Mouse (Mus musculus) neural tube, embryonic 11.5 days (tissue): Measurements from ENCODE around the gene Mecom. TPM values are rescaled to one million over a fixed set of nuclear protein-coding genes. Genes with fewer than 3 reads are reported as not detected.

Experiments used
- ATAC-seq: fragments of 200-750 bp; cut with Nextera tagmentation; 2 replicates; pipeline ENCODE4 v1.8.0; 2017; ENCODE audit warnings: moderate number of reproducible peaks, mild to moderate bottlenecking, moderate TSS enrichment, moderate library complexity; ENCODE audit not compliant: insufficient read depth, low FRiP score, low TSS enrichment
- DNase-seq: peaks from one replicate; pipeline ENCODE4 v3.0.0-alpha.2; 2015; ENCODE audit warnings: low spot score
- H3K27ac ChIP-seq: fragments of 300-500 bp; sonication (generic); 2 replicates; pipeline ENCODE4 v1.5.1; 2014; ENCODE audit warnings: low read depth, mild to moderate bottlenecking, low read length
- H3K27me3 ChIP-seq: fragments of 300-500 bp; sonication (generic); 2 replicates; pipeline ENCODE4 v1.6.1; 2014; ENCODE audit warnings: mild to moderate bottlenecking, low read length, mixed read lengths; ENCODE audit not compliant: control insufficient read depth, insufficient read depth
- H3K36me3 ChIP-seq: fragments of 300-500 bp; sonication (generic); 2 replicates; pipeline ENCODE4 v1.6.1; 2014; ENCODE audit warnings: mild to moderate bottlenecking, low read length, moderate library complexity, mixed read lengths; ENCODE audit not compliant: control insufficient read depth, insufficient read depth
- H3K4me1 ChIP-seq: fragments of 300-500 bp; sonication (generic); 2 replicates; pipeline ENCODE4 v1.6.1; 2014; ENCODE audit warnings: low read length, mixed read lengths; ENCODE audit not compliant: control insufficient read depth, insufficient read depth
- H3K4me2 ChIP-seq: fragments of 300-500 bp; sonication (generic); 2 replicates; pipeline ENCODE4 v1.6.1; 2014; ENCODE audit warnings: low read depth, mild to moderate bottlenecking, moderate library complexity
- H3K4me3 ChIP-seq: fragments of 300-500 bp; sonication (generic); 2 replicates; pipeline ENCODE4 v1.5.1; 2014; ENCODE audit warnings: low read depth, low read length
- H3K9ac ChIP-seq: fragments of 300-500 bp; sonication (generic); 2 replicates; pipeline ENCODE4 v1.6.1; 2014; ENCODE audit warnings: mild to moderate bottlenecking, low read length
- H3K9me3 ChIP-seq: fragments of 300-500 bp; sonication (generic); 2 replicates; pipeline ENCODE4 v1.6.1; 2016; ENCODE audit warnings: low read length; ENCODE audit not compliant: control insufficient read depth
- WGBS: fragments of 180-500 bp; shearing (Covaris S2); extraction: QIAGEN DNeasy Blood & Tissue Kit; methylation state at CpG from one replicate; pipeline ENCODE4 v1.1.7; 2014; 5-methylcytosine and 5-hydroxymethylcytosine counted together
- polyA plus RNA-seq: library from polyadenylated mRNA; unstranded; fragments of >200 nt; fragmentation: Nextera tagmentation; extraction: Ambion mirVana; gene quantifications from 2 replicates; pipeline ENCODE4 v1.2.1, GENCODE M21; 2014

The Mecom gene
- polyA plus RNA-seq, 1 experiment from 2014 or later: 31.8 TPM

GRCm38 (mm10) chr3:30207886-30208285 lies 339.9 kb downstream of the Mecom start:
- no peak overlapping the region for H3K4me3 ChIP-seq
- no peak for DNase-seq

GRCm38 (mm10) chr3:30207431-30207830 lies 340.4 kb downstream of the Mecom start:
- Histone ChIP-seq H3K36me3 (no peaks in the 10 kb centered on the region), H3K4me1 (0 out of 2 replicates have a peak, but pooled peaks cover 3% of the 10 kb centered on the region), H3K4me2 (no peak overlapping the region), H3K9me3 (no peaks in the 10 kb centered on the region), H3K9ac (no peak overlapping the region), H3K27me3 (no peaks in the 10 kb centered on the region), H3K4me3 (no peak overlapping the region), H3K27ac (no peak overlapping the region)
- DNase-seq: peak; percentile 55
- WGBS: 32% methylated on average over 5 of the region's 5 CpGs
- ATAC-seq: peak; percentile 50; the same call in 1 of the 2 replicates

More at GRCm38 (mm10) chr3:30207886-30208285, 339.9 kb downstream of the Mecom start:
- 0 out of 2 replicates have a peak, but pooled peaks cover 3% of the 10 kb centered on the region for H3K4me1 ChIP-seq
- no peaks in the 10 kb centered on the region for H3K36me3 ChIP-seq
- no peaks in the 10 kb centered on the region for H3K9me3 ChIP-seq
- ATAC-seq: no peak
- H3K9ac ChIP-seq: 0 out of 2 replicates have a peak overlapping the region, but pooled peaks have one; percentile 16
- no peak overlapping the region for H3K27ac ChIP-seq
- 34% methylated on average over 8 of the region's 8 CpGs for WGBS
- no peak overlapping the region for H3K4me2 ChIP-seq
- H3K27me3 ChIP-seq: no peaks in the 10 kb centered on the region

- DNase-seq: no peak
- no peak overlapping the region for H3K27ac ChIP-seq
- no peak overlapping the region for H3K4me3 ChIP-seq
- no peak for ATAC-seq
- no peak overlapping the region for H3K4me2 ChIP-seq
- no peaks in the 10 kb centered on the region for H3K27me3 ChIP-seq
- no peaks in the 10 kb centered on the region for H3K9me3 ChIP-seq
- H3K4me1 ChIP-seq: 0 out of 2 replicates have a peak, but pooled peaks cover 3% of the 10 kb centered on the region
- no peaks in the 10 kb centered on the region for H3K36me3 ChIP-seq
- no peak overlapping the region for H3K9ac ChIP-seq
- 77% methylated on average over 8 of the region's 8 CpGs for WGBS
Observed at GRCm38 (mm10) chr3:30206123-30206522, 341.7 kb downstream of the Mecom start.

GRCm38 (mm10) chr3:30203764-30204163 lies 344.0 kb downstream of the Mecom start:
- H3K4me3 ChIP-seq: no peak overlapping the region
- WGBS: 85% methylated on average over 2 of the region's 2 CpGs

GRCm38 (mm10) chr3:30198854-30199253 lies 349.0 kb downstream of the Mecom start:
- 56% methylated on average over 2 of the region's 2 CpGs for WGBS
- H3K27ac ChIP-seq: no peak overlapping the region
- ATAC-seq (no peak), DNase-seq (no peak)
- H3K4me3 ChIP-seq: no peak overlapping the region
- H3K9me3 ChIP-seq: no peaks in the 10 kb centered on the region
- no peaks in the 10 kb centered on the region for H3K27me3 ChIP-seq
- H3K36me3 ChIP-seq: no peaks in the 10 kb centered on the region
- no peak overlapping the region for H3K9ac ChIP-seq
- H3K4me1 ChIP-seq: no peaks in the 10 kb centered on the region
- H3K4me2 ChIP-seq: no peak overlapping the region

More at GRCm38 (mm10) chr3:30203764-30204163, 344.0 kb downstream of the Mecom start:
- ATAC-seq (no peak), DNase-seq (no peak)
- Histone ChIP-seq H3K4me1 (0 out of 2 replicates have a peak, but pooled peaks cover 3% of the 10 kb centered on the region), H3K9ac (no peak overlapping the region), H3K36me3 (no peaks in the 10 kb centered on the region), H3K4me2 (no peak overlapping the region), H3K27ac (no peak overlapping the region), H3K9me3 (no peaks in the 10 kb centered on the region), H3K27me3 (no peaks in the 10 kb centered on the region)

- no peaks in the 10 kb centered on the region for H3K27me3 ChIP-seq
- H3K9ac ChIP-seq: no peak overlapping the region
- H3K4me3 ChIP-seq: no peak overlapping the region
- no peak for ATAC-seq
- H3K4me1 ChIP-seq: no peaks in the 10 kb centered on the region
- DNase-seq: no peak
- no peaks in the 10 kb centered on the region for H3K9me3 ChIP-seq
- 66% methylated on average over 5 of the region's 5 CpGs for WGBS
- no peaks in the 10 kb centered on the region for H3K36me3 ChIP-seq
- H3K27ac ChIP-seq: no peak overlapping the region
- no peak overlapping the region for H3K4me2 ChIP-seq
Observed at GRCm38 (mm10) chr3:30198227-30198626, 349.6 kb downstream of the Mecom start.

GRCm38 (mm10) chr3:30195186-30195585 lies 352.6 kb downstream of the Mecom start:
- Histone ChIP-seq H3K9me3 (no peaks in the 10 kb centered on the region), H3K27me3 (no peaks in the 10 kb centered on the region), H3K4me1 (no peaks in the 10 kb centered on the region; the same call in 1 of the 2 replicates), H3K36me3 (no peaks in the 10 kb centered on the region), H3K4me3 (no peak overlapping the region), H3K27ac (no peak overlapping the region), H3K9ac (no peak overlapping the region), H3K4me2 (no peak overlapping the region)
- DNase-seq: no peak
- ATAC-seq: no peak
- 87% methylated on average over 3 of the region's 3 CpGs for WGBS

GRCm38 (mm10) chr3:30192294-30193007 lies 355.4 kb downstream of the Mecom start:
- Histone ChIP-seq H3K9me3 (no peaks in the 10 kb centered on the region), H3K4me3 (no peak overlapping the region), H3K4me1 (no peaks in the 10 kb centered on the region; the same call in none of the 2 replicates), H3K9ac (no peak overlapping the region), H3K27ac (no peak overlapping the region), H3K4me2 (no peak overlapping the region), H3K36me3 (no peaks in the 10 kb centered on the region), H3K27me3 (no peaks in the 10 kb centered on the region)
- 26% methylated on average over 12 of the region's 12 CpGs for WGBS
- DNase-seq: no peak
- no peak for ATAC-seq

GRCm38 (mm10) chr3:30189325-30189724 lies 358.5 kb downstream of the Mecom start:
- Histone ChIP-seq H3K4me1 (no peaks in the 10 kb centered on the region; the same call in none of the 2 replicates), H3K4me2 (no peak overlapping the region), H3K36me3 (no peaks in the 10 kb centered on the region), H3K27ac (no peak overlapping the region), H3K9me3 (no peaks in the 10 kb centered on the region), H3K27me3 (no peaks in the 10 kb centered on the region), H3K4me3 (no peak overlapping the region), H3K9ac (no peak overlapping the region)
- 84% methylated on average over 2 of the region's 2 CpGs for WGBS
- DNase-seq (no peak), ATAC-seq (no peak)
